Mouse (Mus musculus) 3134 (cell line): ENCODE measurements around the gene Ift80.
"Not testable (repeated sequence)": the region's sequence is repeated elsewhere in the genome, so short reads cannot be mapped to it uniquely, and the experiment has no call there.

Experiments
- DNase-seq: peaks from one replicate; pipeline ENCODE4 v3.0.0-alpha.2; 2011; ENCODE audit warnings: low spot score; ENCODE audit not compliant: insufficient read length; ENCODE audit errors: extremely low read depth

Gene Ift80

GRCm38 (mm10) chr3:68939312-68939711 lies 65.1 kb downstream of the Ift80 start:
- no peak for DNase-seq

DNA sequence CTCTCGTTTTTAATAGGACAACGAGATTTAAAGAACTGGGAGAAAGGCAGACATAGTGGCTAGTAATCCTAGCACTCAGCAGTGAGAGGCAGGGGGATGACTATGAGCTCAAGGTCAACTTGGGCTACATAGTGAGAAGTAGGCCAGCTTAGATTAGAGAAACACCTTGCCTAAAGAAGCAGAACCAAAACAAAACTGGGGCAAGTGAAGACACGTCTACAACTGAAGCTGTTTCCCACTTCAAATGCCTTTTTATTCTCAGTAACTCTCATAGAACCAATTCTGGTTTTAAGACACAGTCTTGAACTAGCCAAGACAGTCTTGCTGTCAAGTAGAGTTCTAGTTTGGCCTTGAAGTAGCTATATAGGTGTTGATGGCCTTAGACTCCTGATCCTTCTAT lies 67.7 kb downstream of the Ift80 start:
- DNase-seq, result no peak

GRCm38 (mm10) chr3:68935498-68935897 lies 68.9 kb downstream of the Ift80 start:
- DNase-seq, result no peak

DNA sequence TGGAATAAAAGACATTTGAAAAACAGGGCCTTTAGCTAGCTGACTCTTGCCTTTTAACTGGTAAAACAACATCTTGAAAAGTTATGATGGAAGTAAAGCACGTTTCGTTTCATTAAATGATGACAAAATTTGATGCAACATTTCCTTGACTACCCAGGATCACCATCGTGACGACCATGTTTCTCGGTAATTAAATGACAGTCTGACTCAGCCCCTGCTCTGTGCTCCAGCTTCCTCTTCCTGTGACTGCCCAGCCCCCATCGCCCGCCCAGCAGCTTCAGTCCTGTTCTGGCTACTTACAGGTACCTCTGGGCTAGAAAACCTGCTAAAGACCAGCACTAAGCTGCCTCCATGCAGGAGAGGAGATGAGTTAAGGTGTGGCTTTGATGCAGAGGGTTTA lies 70.1 kb downstream of the Ift80 start:
- DNase-seq, result no peak

DNA sequence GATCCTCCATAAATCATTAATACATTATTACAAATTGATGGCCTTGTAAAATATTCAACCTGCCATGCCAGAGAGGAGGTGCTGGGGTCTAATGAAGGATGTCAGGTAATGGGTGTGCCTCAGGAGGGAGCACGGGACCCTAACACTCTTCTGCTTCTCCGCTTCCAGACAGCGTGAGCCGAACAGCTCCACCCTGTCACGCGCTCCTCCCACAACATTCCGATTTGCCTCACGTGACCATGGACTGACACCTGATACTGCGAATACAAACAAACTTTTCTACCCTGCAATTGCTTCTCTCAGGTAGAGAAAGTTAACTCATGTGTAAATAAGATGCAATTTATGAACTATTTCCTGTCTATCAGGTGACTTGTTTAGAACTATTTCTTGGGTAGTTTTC lies 75.8 kb downstream of the Ift80 start:
- no peak for DNase-seq

- DNase-seq, result no peak
Observed at GRCm38 (mm10) chr3:68907509-68907908, 96.9 kb downstream of the Ift80 start.

GRCm38 (mm10) chr3:68904902-68905778 lies 99.2 kb downstream of the Ift80 start:
- DNase-seq, result no peak

DNA sequence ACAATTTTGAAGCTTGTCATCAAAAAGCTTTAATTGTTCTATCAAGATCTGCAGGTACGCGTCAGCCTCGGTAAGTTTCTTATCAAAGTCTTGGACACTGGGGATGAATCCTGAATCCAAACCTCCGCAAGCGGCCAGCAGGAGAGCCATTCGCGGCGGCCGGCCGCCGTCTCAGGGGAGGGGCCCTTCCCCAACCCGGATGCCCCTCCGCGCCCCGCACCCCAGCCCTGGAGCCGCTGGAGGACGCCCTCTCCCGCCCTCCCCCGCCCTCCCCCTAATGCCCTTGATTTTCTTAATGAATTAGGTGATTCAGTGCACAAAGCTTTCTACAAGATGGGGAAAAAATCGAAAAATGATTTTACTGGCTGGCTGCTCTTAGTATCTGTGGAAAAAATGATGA lies 101.7 kb downstream of the Ift80 start:
- DNase-seq, result not testable (repeated sequence)

GRCm38 (mm10) chr3:68897154-68897553 lies 107.2 kb downstream of the Ift80 start:
- no peak for DNase-seq

- no peak for DNase-seq
Observed at GRCm38 (mm10) chr3:68895426-68895825, 108.9 kb downstream of the Ift80 start.

DNA sequence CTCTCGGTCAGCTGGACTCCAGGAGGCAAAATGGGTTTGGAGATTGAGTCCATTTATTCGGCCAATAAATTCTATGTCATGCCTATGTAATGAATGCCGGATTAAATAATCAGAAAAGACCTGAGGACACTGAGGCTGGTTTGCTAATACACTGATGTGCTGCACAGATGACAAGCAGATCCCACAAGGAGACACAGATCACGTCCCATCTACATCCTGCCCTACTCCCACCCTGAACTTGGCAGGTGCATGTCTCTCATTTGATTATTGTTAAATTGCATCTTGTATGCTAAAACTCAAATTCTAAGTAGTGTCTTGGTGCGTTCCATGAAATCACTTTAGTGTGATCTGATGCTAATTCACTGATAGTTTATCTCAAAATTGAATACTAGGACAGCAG lies 117.5 kb downstream of the Ift80 start:
- no peak for DNase-seq

DNA sequence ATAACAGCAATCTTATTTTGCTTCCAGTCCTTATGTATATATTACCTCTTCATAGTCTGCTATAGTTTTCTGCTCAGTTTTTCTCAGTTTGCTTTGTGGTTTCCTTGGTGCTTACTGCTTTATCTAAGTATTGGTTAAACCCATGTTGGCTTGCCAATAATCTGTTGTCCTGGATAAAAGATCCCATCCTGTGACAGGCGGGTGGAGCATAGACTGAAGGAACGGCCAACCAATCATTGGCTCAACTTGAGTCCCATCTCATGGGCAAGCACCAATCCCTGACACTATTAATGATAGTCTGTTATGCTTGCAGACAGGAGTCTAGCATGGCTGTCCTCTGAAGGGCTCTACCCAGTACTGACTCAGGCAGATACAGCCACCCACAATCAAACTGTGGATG lies 130.3 kb downstream of the Ift80 start:
- no peak for DNase-seq

- no peak for DNase-seq
Observed at GRCm38 (mm10) chr3:68870568-68870950, 133.8 kb downstream of the Ift80 start.

GRCm38 (mm10) chr3:68869691-68870567 lies 134.4 kb downstream of the Ift80 start:
- DNase-seq, result peak; percentile 10

- DNase-seq, result no peak
Observed at GRCm38 (mm10) chr3:68869211-68869690, 135.1 kb downstream of the Ift80 start, which contains the start of gene 1110032F04Rik. Gene 1110032F04Rik (plus strand): TSS chr3:68869586.

DNA sequence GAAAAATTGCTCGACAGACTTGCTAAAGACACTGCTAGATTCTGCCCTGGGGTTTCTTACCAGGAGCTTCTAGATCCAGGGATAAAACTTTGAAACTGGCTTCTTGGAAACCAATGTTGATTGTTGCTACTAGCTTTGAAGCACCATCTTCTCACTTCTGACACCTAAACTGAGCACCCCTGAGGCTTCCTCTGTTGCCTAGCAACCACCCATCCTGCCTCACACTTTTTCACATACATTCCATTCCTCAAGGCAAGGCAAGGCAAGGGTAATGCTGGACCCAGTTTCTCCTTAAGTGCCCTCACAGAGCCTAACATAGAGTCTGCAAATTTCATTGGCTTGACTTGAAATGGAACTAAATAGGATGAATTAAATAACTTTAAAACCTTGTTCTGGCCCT lies 152.0 kb downstream of the Ift80 start:
- no peak for DNase-seq

- no peak for DNase-seq
Observed at GRCm38 (mm10) chr3:68848323-68848722, 156.0 kb downstream of the Ift80 start.

GRCm38 (mm10) chr3:68844025-68844424 lies 160.3 kb downstream of the Ift80 start:
- no peak for DNase-seq
